Mouse (Mus musculus) testis, postnatal 10 days (tissue): ENCODE results near the gene Abhd12b.
"Not testable (repeated sequence)": the region's sequence is repeated elsewhere in the genome, so short reads cannot be mapped to it uniquely, and the experiment has no call there.

Experiments
- DNase-seq: peaks from one replicate; pipeline ENCODE4 v3.0.0; 2021; ENCODE audit warnings: low spot score

The Abhd12b gene

GRCm38 (mm10) chr12:70139871-70140270 is 14.1 kb upstream of the Abhd12b start:
- no peak for DNase-seq

- no peak for DNase-seq
Measured at GRCm38 (mm10) chr12:70140542-70140941, 13.4 kb upstream of the Abhd12b start.

GRCm38 (mm10) chr12:70140993-70141576 is 12.9 kb upstream of the Abhd12b start:
- no peak for DNase-seq

GRCm38 (mm10) chr12:70144106-70144587 is 9.8 kb upstream of the Abhd12b start:
- DNase-seq, result not testable (repeated sequence)

DNA sequence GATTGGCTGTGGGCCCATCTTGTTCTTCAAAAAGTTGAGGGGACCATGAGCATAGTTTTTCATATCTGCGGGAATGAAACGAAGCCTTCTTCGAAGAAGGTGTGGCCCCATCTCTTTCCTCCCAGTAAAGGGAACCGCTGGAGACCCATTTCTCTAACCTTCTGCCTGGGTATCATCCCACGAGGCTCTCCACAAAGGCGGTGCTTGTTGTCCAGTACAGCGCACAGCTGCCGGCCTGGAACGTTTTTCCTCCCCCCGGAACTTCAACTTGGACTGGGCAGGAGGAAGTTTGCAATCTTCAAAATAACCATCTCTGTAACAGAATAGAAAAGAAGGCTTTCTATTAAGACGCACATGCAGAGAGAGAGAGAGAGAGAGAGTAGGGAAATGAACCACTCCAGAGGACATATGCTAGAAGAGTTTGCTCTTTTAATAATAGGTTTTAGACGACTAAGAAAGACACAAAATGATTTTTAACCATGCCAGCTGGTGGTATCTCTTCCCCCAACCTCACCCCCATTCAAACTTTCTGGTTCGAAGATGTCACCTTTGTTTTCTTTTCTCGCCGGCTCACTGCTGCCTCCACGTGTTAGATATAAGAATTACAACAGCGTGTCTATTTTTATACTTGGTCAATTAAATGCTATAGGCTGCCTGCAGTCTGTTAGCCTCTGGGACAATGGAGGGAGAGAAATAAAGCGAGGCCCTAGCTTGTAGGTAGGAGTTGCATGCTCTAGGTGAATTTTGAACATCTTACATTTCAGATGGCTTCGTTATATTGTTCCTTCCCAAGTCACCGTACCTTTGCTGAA is 9.1 kb upstream of the Abhd12b start:
- DNase-seq, result peak; percentile 61

- no peak for DNase-seq
Measured at GRCm38 (mm10) chr12:70145586-70145985, 8.4 kb upstream of the Abhd12b start.

GRCm38 (mm10) chr12:70147986-70148630 is 5.8 kb upstream of the Abhd12b start:
- no peak for DNase-seq

DNA sequence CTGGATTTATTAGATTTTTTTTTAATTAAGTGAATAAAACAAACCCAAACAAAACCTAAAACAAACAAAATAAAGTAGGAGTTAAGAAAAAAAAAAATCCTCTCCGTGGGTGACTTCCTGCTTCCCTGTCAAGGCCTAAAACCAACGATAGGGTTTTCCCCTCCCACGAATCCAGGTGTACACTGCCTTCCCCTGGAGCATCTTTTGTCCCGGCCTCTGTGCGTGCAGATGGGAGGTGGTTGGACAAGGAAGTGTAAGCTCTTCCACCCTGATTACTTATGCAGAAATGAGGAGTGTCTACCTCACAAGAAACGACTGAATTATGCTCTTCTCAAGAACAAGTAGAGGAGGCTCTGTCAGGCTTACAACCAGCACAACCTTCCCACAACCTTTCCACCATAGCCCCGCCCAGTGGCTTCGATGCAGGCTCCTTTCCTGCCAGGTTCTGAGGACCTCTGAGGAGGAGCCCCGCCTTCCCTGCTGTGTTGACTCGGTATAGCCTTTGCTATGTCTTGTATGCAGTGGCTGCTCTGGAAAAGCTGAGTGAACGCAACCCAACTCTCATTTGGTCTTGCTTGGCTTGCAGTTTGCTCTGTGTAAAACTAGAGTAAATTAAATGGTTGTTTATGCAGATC is 5.2 kb upstream of the Abhd12b start:
- DNase-seq, result peak; percentile 51

DNA sequence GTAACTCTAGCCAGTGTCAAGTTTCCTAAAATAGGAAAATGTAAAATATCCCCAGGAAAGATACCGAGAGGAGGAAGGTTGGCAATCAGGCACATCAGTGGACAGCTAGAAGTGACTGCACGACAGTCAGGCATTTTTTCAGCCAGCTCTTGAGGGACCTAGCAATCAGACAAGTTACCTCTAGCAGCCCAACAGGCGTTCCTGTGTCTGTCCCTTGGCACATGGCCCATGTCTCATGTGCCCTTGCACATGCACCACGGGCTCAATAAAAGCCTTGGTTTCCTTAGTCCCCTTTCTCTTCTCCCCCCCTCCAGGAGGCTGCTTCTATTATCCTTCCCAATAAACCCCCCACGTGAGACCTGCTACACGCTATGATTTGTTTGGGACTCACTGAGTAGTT is 2.3 kb downstream of the Abhd12b start:
- no peak for DNase-seq

GRCm38 (mm10) chr12:70157292-70158066 is 3.5 kb downstream of the Abhd12b start:
- DNase-seq, result no peak

DNA sequence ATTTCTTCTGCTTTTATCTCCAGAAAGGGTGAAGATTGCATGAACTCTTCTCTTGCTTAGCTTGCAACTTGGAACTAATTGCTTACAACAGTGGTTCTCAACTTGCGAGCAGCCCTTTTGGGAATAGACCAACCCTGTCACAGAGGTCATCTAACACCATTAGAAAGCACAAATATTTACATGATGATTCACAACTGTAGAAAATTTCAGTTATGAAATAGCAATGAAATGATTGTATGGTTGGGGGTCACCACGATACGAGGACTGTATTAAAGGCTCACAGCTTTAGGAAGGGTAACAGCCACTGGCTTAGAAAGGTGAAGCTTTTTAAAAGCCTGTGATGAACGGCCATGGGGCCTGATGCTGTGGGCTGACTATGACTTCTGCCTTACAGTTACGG is 7.1 kb downstream of the Abhd12b start:
- no peak for DNase-seq

- no peak for DNase-seq
Measured at GRCm38 (mm10) chr12:70164741-70165140, 10.8 kb downstream of the Abhd12b start.

GRCm38 (mm10) chr12:70167950-70168349 is 14.0 kb downstream of the Abhd12b start:
- no peak for DNase-seq

GRCm38 (mm10) chr12:70169969-70170368 is 16.0 kb downstream of the Abhd12b start:
- no peak for DNase-seq

GRCm38 (mm10) chr12:70183507-70183906 is 29.6 kb downstream of the Abhd12b start:
- not testable (repeated sequence) for DNase-seq

- DNase-seq, result no peak
Measured at GRCm38 (mm10) chr12:70184173-70184783, 30.3 kb downstream of the Abhd12b start.

DNA sequence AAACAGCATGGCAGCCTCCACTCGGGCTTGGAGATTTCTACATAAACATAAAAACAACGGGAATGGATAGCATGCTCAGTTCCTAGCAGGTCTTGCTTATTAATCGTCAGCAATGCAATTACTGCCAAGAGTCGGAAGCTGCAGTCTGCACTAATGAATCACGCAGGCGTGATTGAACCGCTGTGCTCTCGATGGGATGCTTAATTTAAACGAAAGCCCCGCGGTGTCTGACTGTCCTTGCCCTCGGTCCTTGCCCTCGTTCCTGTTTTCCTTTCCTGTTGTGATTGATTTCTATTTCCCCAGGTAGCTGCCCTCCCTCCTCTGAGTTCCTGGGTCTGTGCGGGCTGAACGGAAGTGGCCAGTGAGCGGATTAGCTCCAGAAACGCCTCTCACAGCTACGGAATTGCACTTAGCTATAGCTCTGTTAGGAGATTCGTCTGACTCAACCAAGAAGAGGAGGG is 38.4 kb downstream of the Abhd12b start:
- no peak for DNase-seq

DNA sequence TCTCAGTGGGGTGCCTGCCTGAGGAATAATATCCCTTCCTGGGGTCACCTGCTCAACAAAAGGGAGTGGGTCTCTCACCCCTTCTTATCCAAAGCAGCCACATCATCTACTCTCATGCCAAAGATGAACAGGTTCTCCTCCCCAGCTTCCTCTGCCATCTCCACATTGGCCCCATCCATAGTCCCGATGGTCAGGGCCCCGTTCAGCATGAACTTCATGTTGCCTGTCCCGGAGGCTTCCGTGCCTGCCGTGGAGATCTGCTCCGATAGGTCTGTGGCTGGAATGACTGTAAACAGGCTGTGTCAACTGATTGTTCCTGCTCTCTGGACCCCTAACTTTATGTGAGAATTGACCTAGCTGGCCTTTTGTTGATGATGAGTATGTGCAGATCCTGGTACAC is 41.5 kb downstream of the Abhd12b start:
- no peak for DNase-seq

DNA sequence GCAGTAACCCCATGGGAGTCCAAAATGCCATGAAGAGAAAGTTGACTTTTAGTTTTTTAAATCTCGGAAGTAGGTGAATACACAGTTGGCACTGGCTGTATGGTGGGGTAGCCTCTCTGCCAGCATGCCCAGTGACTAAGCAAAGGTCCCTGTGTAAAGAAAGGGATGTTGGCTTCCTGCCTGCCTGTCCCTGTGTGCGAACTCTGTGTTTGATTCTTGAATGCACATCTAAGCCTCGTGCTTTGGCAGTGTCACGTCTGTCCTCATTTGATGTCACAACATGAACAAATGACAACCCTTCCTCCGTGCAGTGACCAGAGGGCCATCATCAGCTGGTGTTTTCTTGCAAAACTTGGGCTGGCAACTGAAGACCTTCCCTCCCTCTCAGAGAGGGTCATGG is 42.4 kb downstream of the Abhd12b start:
- no peak for DNase-seq

GRCm38 (mm10) chr12:70201926-70202529 is 48.1 kb downstream of the Abhd12b start:
- no peak for DNase-seq

DNA sequence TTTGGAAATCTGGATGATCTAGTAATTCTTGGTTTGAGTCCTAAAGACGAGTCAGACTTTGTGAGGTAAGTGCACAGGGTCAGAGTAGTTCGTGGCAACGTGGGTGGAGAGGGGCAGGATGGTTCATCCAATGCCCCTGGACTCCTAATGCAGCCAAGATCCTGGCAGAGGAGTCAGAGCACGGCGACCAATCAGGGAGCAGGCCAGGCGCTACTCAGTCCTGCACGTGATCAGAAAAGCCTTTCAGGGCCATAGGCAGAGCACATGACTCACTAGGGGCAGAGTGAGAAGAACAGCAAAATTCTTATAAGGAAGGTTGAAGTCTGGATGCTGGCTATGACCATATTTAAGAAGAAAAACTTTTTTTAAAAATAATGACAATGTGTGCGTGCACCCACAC is 50.5 kb downstream of the Abhd12b start:
- no peak for DNase-seq
